Mouse (Mus musculus) adrenal gland, adult 8-10 months (tissue): ENCODE results near the gene Raet1d. TPM values are rescaled to one million over a fixed set of nuclear protein-coding genes. Genes with fewer than 3 reads are reported as not detected.

Source experiments
- total RNA-seq, 4 experiments: library from RNA; stranded (reverse); gene quantifications; 2 replicates each; pipeline ENCODE4 v1.2.4; 2022

The Raet1d gene
- total RNA-seq, 4 experiments from 2014 or later, result not detected

Other genes starting within 250 kb of the Raet1d start
- gene E030030I06Rik, start 211.3 kb upstream of the Raet1d start, total RNA-seq, result 1 to 10 TPM; 3.8 to 8.9 (median 7.0) TPM
- gene Raet1e, start 202.0 kb upstream of the Raet1d start, total RNA-seq, result 1 to 10 TPM in 2 of 4 experiments, not detected in 2; 2.4 to 3.8 TPM
- gene H60b, start 202.0 kb upstream of the Raet1d start, total RNA-seq, result under 1 TPM in 1 of 4 experiments, not detected in 3; 0.38 TPM